Mouse (Mus musculus): ENCODE measurements around the gene Ooep.
"Not testable (repeated sequence)": the region's sequence is repeated elsewhere in the genome, so short reads cannot be mapped to it uniquely, and the experiment has no call there.

Ooep gene

GRCm38 (mm10) chr9:78355611-78356010 lies 22.9 kb downstream of the Ooep start, which contains the start of gene Gsta2:
Gene Gsta2 (minus strand): TSS chr9:78355788.
- no peaks in the 10 kb centered on the region for H3K36me3 ChIP-seq (ENCODE audit: control insufficient read depth, insufficient read depth, low read length, poor library complexity, severe bottlenecking)
- DNase-seq (ENCODE audit: low read depth, low spot score) = no peak
- H3K27me3 ChIP-seq (ENCODE audit: control insufficient read depth, insufficient read depth, low read length, poor library complexity, severe bottlenecking) = no peaks in the 10 kb centered on the region

- H3K36me3 ChIP-seq (ENCODE audit: control insufficient read depth, insufficient read depth, low read length, poor library complexity, severe bottlenecking) = no peaks in the 10 kb centered on the region
- no peaks in the 10 kb centered on the region for H3K27me3 ChIP-seq (ENCODE audit: control insufficient read depth, insufficient read depth, low read length, poor library complexity, severe bottlenecking)
- DNase-seq (ENCODE audit: low read depth, low spot score) = no peak
These were observed 23.6 kb downstream of the Ooep start for GRCm38 (mm10) chr9:78354665-78355578.

GRCm38 (mm10) chr9:78351504-78352220 lies 26.9 kb downstream of the Ooep start:
- H3K36me3 ChIP-seq (ENCODE audit: control insufficient read depth, insufficient read depth, low read length, poor library complexity, severe bottlenecking) = no peaks in the 10 kb centered on the region
- no peaks in the 10 kb centered on the region for H3K27me3 ChIP-seq (ENCODE audit: control insufficient read depth, insufficient read depth, low read length, poor library complexity, severe bottlenecking)
- no peak for DNase-seq (ENCODE audit: low read depth, low spot score)

GRCm38 (mm10) chr9:78350007-78350406 lies 28.5 kb downstream of the Ooep start:
- DNase-seq (ENCODE audit: low read depth, low spot score); H3K27me3 ChIP-seq (ENCODE audit: control insufficient read depth, insufficient read depth, low read length, poor library complexity, severe bottlenecking); H3K36me3 ChIP-seq (ENCODE audit: control insufficient read depth, insufficient read depth, low read length, poor library complexity, severe bottlenecking): not testable (repeated sequence)

- not testable (repeated sequence) for DNase-seq (ENCODE audit: low read depth, low spot score); H3K27me3 ChIP-seq (ENCODE audit: control insufficient read depth, insufficient read depth, low read length, poor library complexity, severe bottlenecking); H3K36me3 ChIP-seq (ENCODE audit: control insufficient read depth, insufficient read depth, low read length, poor library complexity, severe bottlenecking)
These were observed 29.4 kb downstream of the Ooep start for GRCm38 (mm10) chr9:78349141-78349540.

GRCm38 (mm10) chr9:78348206-78349004 lies 30.1 kb downstream of the Ooep start:
- not testable (repeated sequence) for H3K27me3 ChIP-seq (ENCODE audit: control insufficient read depth, insufficient read depth, low read length, poor library complexity, severe bottlenecking); DNase-seq (ENCODE audit: low read depth, low spot score); H3K36me3 ChIP-seq (ENCODE audit: control insufficient read depth, insufficient read depth, low read length, poor library complexity, severe bottlenecking)

GRCm38 (mm10) chr9:78347004-78347403 lies 31.5 kb downstream of the Ooep start:
- no peaks in the 10 kb centered on the region for H3K36me3 ChIP-seq (ENCODE audit: control insufficient read depth, insufficient read depth, low read length, poor library complexity, severe bottlenecking)
- no peak for DNase-seq (ENCODE audit: low read depth, low spot score)
- H3K27me3 ChIP-seq (ENCODE audit: control insufficient read depth, insufficient read depth, low read length, poor library complexity, severe bottlenecking) = no peaks in the 10 kb centered on the region

- not testable (repeated sequence) for H3K27me3 ChIP-seq (ENCODE audit: control insufficient read depth, insufficient read depth, low read length, poor library complexity, severe bottlenecking); H3K36me3 ChIP-seq (ENCODE audit: control insufficient read depth, insufficient read depth, low read length, poor library complexity, severe bottlenecking); DNase-seq (ENCODE audit: low read depth, low spot score)
These were observed 33.3 kb downstream of the Ooep start for GRCm38 (mm10) chr9:78345235-78345634.

- H3K36me3 ChIP-seq (ENCODE audit: control insufficient read depth, insufficient read depth, low read length, poor library complexity, severe bottlenecking); DNase-seq (ENCODE audit: low read depth, low spot score); H3K27me3 ChIP-seq (ENCODE audit: control insufficient read depth, insufficient read depth, low read length, poor library complexity, severe bottlenecking): not testable (repeated sequence)
These were observed 35.5 kb downstream of the Ooep start for GRCm38 (mm10) chr9:78343055-78343454.

GRCm38 (mm10) chr9:78342494-78342893 lies 36.0 kb downstream of the Ooep start:
- not testable (repeated sequence) for H3K36me3 ChIP-seq (ENCODE audit: control insufficient read depth, insufficient read depth, low read length, poor library complexity, severe bottlenecking); H3K27me3 ChIP-seq (ENCODE audit: control insufficient read depth, insufficient read depth, low read length, poor library complexity, severe bottlenecking); DNase-seq (ENCODE audit: low read depth, low spot score)

GRCm38 (mm10) chr9:78340324-78340723 lies 38.2 kb downstream of the Ooep start:
- DNase-seq (ENCODE audit: low read depth, low spot score) = peak; percentile 59
- not testable (repeated sequence) for H3K36me3 ChIP-seq (ENCODE audit: control insufficient read depth, insufficient read depth, low read length, poor library complexity, severe bottlenecking); H3K27me3 ChIP-seq (ENCODE audit: control insufficient read depth, insufficient read depth, low read length, poor library complexity, severe bottlenecking)

- H3K36me3 ChIP-seq (ENCODE audit: control insufficient read depth, insufficient read depth, low read length, poor library complexity, severe bottlenecking); DNase-seq (ENCODE audit: low read depth, low spot score); H3K27me3 ChIP-seq (ENCODE audit: control insufficient read depth, insufficient read depth, low read length, poor library complexity, severe bottlenecking): not testable (repeated sequence)
These were observed 41.5 kb downstream of the Ooep start for GRCm38 (mm10) chr9:78337050-78337449.

GRCm38 (mm10) chr9:78327289-78327688 lies 51.2 kb downstream of the Ooep start, which contains the start of gene Omt2b:
Gene Omt2b (plus strand): TSS chr9:78327589.
- H3K27me3 ChIP-seq (ENCODE audit: control insufficient read depth, insufficient read depth, low read length, poor library complexity, severe bottlenecking); DNase-seq (ENCODE audit: low read depth, low spot score); H3K36me3 ChIP-seq (ENCODE audit: control insufficient read depth, insufficient read depth, low read length, poor library complexity, severe bottlenecking): not testable (repeated sequence)

Measured in splenic B cell, adult 2 months (primary cell).